Mouse (Mus musculus) lung, embryonic 15.5 days (tissue): ENCODE measurements around the gene Gm17657. TPM values are rescaled to one million over a fixed set of nuclear protein-coding genes. Genes with fewer than 3 reads are reported as not detected.

Experiments
- ATAC-seq: fragments of 200-750 bp; cut with Nextera tagmentation; 2 replicates; pipeline ENCODE4 v1.8.0; 2017; ENCODE audit warnings: moderate number of reproducible peaks, borderline replicate concordance; ENCODE audit not compliant: low FRiP score, low TSS enrichment; ENCODE audit errors: extremely low read depth
- H3K27ac ChIP-seq: fragments of 300-500 bp; sonication (generic); 2 replicates; pipeline ENCODE4 v1.5.1; 2015; ENCODE audit warnings: moderate library complexity, mild to moderate bottlenecking, inconsistent platforms
- H3K27me3 ChIP-seq: fragments of 300-500 bp; sonication (generic); 2 replicates; pipeline ENCODE4 v1.6.1; 2015; ENCODE audit warnings: inconsistent platforms
- H3K36me3 ChIP-seq: fragments of 300-500 bp; sonication (generic); 2 replicates; pipeline ENCODE4 v1.6.1; 2015; ENCODE audit warnings: inconsistent platforms
- H3K4me1 ChIP-seq: fragments of 300-500 bp; sonication (generic); 2 replicates; pipeline ENCODE4 v1.6.1; 2015; ENCODE audit warnings: inconsistent platforms
- H3K4me2 ChIP-seq: fragments of 300-500 bp; sonication (generic); 2 replicates; pipeline ENCODE4 v1.6.1; 2015; ENCODE audit warnings: inconsistent platforms, mild to moderate bottlenecking, moderate library complexity
- H3K4me3 ChIP-seq: fragments of 300-500 bp; sonication (generic); 2 replicates; pipeline ENCODE4 v1.5.1; 2015; ENCODE audit warnings: mild to moderate bottlenecking, inconsistent platforms
- H3K9ac ChIP-seq: fragments of 300-500 bp; sonication (generic); 2 replicates; pipeline ENCODE4 v1.6.1; 2015; ENCODE audit warnings: inconsistent platforms
- H3K9me3 ChIP-seq: fragments of 300-500 bp; sonication (generic); 2 replicates; pipeline ENCODE4 v1.6.1; 2016; ENCODE audit warnings: inconsistent platforms
- WGBS: fragments of 180-500 bp; shearing (Covaris S2); methylation state at CpG from one replicate; pipeline ENCODE4 v1.1.7; 2015; 5-methylcytosine and 5-hydroxymethylcytosine counted together
- polyA plus RNA-seq: library from polyadenylated mRNA; unstranded; fragments of >200 nt; fragmentation: Nextera tagmentation; extraction: Ambion mirVana; gene quantifications from 2 replicates; pipeline ENCODE4 v1.2.1, GENCODE M21; 2015

The Gm17657 gene
- polyA plus RNA-seq, 1 experiment from 2014 or later, result not detected

DNA sequence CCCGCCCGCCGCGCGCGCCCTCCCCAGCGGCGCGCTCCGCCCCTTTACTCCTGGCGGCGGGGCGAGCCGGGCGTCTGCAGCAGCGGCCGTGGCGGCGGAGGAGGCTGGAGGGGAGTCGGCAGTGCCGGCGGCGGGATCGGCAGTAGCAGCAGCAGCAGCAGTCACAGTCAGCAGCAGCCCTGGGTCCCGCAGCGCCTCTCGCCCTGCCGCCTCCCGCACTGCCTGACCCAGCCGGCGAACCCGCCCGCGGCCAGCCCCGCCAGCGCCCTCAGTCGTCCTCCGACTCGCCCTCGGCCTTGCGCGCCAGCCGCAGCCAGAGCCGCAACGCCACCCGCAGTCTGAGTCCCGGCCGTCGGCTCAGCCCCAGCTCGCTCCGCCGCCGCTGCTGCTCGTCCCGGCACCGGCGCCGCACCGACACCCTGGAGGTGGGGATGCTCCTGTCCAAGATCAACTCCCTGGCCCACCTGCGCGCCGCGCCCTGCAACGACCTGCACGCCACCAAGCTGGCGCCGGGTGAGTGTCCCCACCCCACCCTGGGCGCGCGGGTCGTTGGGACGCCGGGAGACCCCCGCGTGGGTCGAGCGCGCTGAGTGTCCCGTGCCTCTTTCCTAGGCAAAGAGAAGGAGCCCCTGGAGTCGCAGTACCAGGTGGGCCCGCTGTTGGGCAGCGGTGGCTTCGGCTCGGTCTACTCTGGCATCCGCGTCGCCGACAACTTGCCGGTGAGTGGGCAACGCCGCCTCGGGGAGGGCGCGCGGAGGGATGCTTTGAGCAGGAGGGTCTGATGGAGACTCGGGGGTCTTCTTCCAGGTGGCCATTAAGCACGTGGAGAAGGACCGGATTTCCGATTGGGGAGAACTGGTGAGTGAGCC is 58.5 kb downstream of the Gm17657 start, which contains the start of gene Pim1:
Gene Pim1, plus strand, starts transcription at position 41 of the 869 bp plus-strand sequence.
- Histone ChIP-seq H3K9ac (peak within 1 kb of the TSS; percentile 77), H3K9me3 (no peaks in the 10 kb centered on the region), H3K4me2 (peak within 1 kb of the TSS; percentile 90), H3K4me3 (peak within 1 kb of the TSS; percentile 88), H3K27me3 (no peaks in the 10 kb centered on the region), H3K36me3 (peaks cover 13% of the 10 kb centered on the region; the same call in 1 of the 2 replicates), H3K4me1 (peaks cover 18% of the 10 kb centered on the region), H3K27ac (peak within 1 kb of the TSS; percentile 90)
- peak; percentile 25 for ATAC-seq
- under 1% methylated on average over 83 of the region's 99 CpGs for WGBS

DNA sequence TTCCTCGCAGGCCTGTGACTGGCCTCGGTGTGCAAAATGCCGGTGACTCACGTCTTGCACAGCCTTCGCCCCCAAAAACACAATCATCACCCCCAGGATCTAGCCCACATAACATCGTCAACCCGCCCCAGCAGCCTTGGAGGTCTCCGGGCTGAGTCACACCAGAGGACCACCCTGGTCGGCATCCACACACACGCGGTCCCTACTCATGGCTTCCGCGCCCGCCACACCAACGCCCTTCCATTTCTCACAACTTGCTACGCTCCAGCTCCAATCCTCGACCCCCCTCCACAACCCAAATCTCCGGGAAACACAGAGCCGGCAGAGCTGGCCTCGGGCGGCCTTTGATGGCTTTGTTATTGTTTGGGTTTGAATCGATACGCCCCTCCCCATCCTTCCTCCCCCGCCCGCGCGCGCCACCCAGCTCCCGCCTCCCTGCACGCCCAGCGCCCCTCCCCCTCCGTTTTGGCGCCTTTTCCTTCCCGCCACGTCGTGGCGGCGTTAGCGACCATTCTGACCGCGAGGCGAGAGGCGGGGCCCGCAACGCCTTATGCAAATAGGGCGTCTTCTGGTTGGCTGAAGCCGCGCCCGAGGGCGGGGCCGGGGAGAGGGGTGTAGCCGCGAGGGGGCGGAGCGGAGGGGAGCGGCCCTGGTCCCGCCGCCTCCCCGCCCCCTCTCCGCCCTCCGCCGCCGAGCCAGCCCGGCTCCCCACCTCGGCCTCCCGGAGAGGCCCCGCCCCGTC is 59.3 kb downstream of the Gm17657 start:
- peak overlapping the region; percentile 90 for H3K27ac ChIP-seq
- no peaks in the 10 kb centered on the region for H3K9me3 ChIP-seq
- WGBS, result under 1% methylated on average over 44 of the region's 68 CpGs
- H3K4me2 ChIP-seq, result peak overlapping the region; percentile 90
- H3K9ac ChIP-seq, result peak overlapping the region; percentile 77
- peak overlapping the region; percentile 88 for H3K4me3 ChIP-seq
- peaks cover 13% of the 10 kb centered on the region; the same call in 1 of the 2 replicates for H3K36me3 ChIP-seq
- H3K27me3 ChIP-seq, result no peaks in the 10 kb centered on the region
- H3K4me1 ChIP-seq, result peaks cover 18% of the 10 kb centered on the region
- ATAC-seq, result peak; percentile 92

GRCm38 (mm10) chr17:29488978-29489970 is 60.2 kb downstream of the Gm17657 start:
- H3K27me3 ChIP-seq, result no peaks in the 10 kb centered on the region
- H3K27ac ChIP-seq, result peak overlapping the region; percentile 90
- WGBS, result 4% methylated on average over 30 of the region's 30 CpGs
- H3K9ac ChIP-seq, result peak overlapping the region; percentile 77
- peak; percentile 10; the same call in 1 of the 2 replicates for ATAC-seq
- H3K4me2 ChIP-seq, result peak overlapping the region; percentile 90
- H3K4me1 ChIP-seq, result peaks cover 18% of the 10 kb centered on the region
- H3K4me3 ChIP-seq, result peak overlapping the region; percentile 61
- H3K9me3 ChIP-seq, result no peaks in the 10 kb centered on the region
- H3K36me3 ChIP-seq, result peaks cover 8% of the 10 kb centered on the region; the same call in 1 of the 2 replicates

DNA sequence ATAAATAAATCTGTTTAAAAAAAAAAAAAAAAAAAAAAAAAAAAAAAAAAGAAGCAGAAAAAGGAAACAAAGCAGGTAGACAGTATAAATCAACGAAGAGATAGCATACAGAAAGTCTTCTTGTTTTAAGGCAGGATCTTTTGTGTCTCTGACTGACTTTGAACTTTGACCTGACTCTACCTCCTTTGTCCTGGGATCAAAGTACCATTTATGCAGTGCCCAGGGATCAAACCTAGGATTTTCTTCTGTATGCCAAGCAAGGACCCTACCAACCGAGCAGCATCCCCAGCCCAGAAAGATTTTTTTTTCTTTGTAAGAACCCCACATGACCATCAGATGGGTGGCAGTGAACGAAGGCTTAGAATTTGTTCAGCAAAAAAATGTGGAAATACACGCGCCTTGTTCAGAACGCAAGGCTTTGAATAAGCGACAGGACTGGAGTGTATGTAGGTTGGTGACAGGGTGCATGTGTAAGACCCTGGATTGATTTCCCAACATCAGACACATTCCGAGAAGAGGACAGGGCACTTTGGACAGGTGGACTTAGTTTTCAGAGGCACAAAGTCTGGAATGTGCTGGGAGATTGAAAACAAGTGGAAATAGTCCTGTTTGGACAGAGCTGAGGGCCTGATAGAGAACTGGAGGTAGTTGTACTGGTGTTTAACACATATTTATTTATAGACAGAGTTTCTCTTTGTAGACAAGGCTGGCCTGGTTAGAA is 61.0 kb downstream of the Gm17657 start:
- Histone ChIP-seq H3K9ac (no peak overlapping the region), H3K36me3 (no peaks in the 10 kb centered on the region; the same call in 1 of the 2 replicates), H3K27ac (peak overlapping the region; percentile 90; the same call in 1 of the 2 replicates), H3K9me3 (no peaks in the 10 kb centered on the region), H3K27me3 (no peaks in the 10 kb centered on the region), H3K4me3 (no peak overlapping the region), H3K4me2 (0 out of 2 replicates have a peak overlapping the region, but pooled peaks have one; percentile 90), H3K4me1 (peaks cover 16% of the 10 kb centered on the region)
- no peak for ATAC-seq
- whole genome bisulfite sequencing, result 74% methylated on average over 8 of the region's 8 CpGs

DNA sequence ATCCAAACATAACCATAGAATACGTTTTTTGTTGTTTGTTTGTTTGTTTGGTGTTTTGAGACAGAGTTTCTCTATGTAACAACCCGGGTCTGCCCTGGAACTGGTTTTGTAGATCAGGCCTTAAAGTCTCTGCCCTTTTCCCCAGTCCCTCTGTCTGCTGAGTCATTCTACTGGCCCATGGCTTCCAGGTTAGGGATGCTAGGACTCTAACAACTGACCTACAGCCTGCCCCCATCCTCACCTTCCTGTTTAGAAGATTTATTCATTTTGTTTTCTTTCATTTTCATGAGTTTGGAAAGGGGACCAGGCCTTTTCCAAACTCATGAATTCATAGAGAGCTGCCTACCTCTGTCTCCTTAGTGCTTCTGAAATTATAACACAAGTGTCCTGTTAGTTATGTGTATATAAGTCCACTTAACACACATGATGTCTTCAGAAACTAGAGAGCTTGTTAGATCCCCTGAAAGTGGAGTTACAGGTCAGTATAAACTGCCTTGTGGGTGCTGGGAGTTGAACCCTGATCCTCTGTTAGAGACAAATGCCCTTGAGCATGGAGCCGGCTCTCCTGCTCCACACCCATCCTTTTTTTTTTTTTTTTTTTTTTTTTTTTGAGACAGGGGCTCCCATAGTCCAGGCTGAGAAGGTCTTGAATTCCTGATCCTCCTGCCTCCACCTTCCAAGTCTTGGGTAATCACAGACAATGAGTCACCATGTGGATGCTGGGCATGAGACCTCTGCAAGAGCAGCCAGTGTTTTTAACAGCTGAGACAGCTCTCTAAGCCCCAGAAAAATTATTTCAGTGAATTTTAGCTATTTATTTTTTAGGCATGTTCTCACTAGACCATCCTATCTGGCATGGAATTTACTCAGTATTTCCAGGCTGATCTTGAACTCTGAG is 63.9 kb downstream of the Gm17657 start:
- Histone ChIP-seq H3K4me1 (peaks cover 10% of the 10 kb centered on the region; the same call in 1 of the 2 replicates), H3K36me3 (no peaks in the 10 kb centered on the region), H3K27me3 (no peaks in the 10 kb centered on the region), H3K4me3 (no peak overlapping the region), H3K9me3 (no peaks in the 10 kb centered on the region), H3K9ac (no peak overlapping the region), H3K27ac (no peak overlapping the region), H3K4me2 (no peak overlapping the region)
- 63% methylated on average over 3 of the region's 3 CpGs for WGBS
- ATAC-seq, result no peak

GRCm38 (mm10) chr17:29484431-29484830 is 65.0 kb downstream of the Gm17657 start:
- Histone ChIP-seq H3K9me3 (no peaks in the 10 kb centered on the region), H3K36me3 (no peaks in the 10 kb centered on the region), H3K27me3 (no peaks in the 10 kb centered on the region), H3K27ac (no peak overlapping the region), H3K4me2 (no peak overlapping the region), H3K9ac (no peak overlapping the region), H3K4me1 (peaks cover 10% of the 10 kb centered on the region; the same call in 1 of the 2 replicates), H3K4me3 (no peak overlapping the region)
- 75% methylated on average over 2 of the region's 2 CpGs for WGBS
- no peak for ATAC-seq

DNA sequence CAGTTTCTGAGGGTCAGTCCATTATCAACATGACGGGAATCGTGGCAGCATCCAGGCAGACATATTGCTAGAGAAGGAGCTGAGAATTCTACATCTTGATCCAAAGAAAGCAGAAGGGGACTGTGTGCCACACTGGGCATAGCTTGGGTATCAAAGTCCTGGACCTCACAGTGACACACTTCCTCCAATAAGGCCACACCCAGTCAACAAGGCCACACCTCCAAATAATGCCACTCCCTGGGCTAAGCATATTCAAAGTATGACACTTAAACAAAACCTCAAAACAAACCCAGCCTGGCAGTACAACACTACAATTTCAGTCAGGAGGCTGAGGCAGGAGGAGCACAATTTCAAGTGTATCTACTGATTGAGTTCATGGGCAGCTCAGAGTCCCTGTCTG is 66.2 kb downstream of the Gm17657 start:
- Histone ChIP-seq H3K9ac (no peak overlapping the region), H3K27me3 (no peaks in the 10 kb centered on the region), H3K4me3 (no peak overlapping the region), H3K9me3 (no peaks in the 10 kb centered on the region), H3K36me3 (no peaks in the 10 kb centered on the region), H3K4me2 (no peak overlapping the region), H3K27ac (no peak overlapping the region), H3K4me1 (0 out of 2 replicates have a peak, but pooled peaks cover under 1% of the 10 kb centered on the region)
- 95% methylated on average over 2 of the region's 2 CpGs for WGBS
- no peak for ATAC-seq

GRCm38 (mm10) chr17:29482632-29483031 is 66.8 kb downstream of the Gm17657 start:
- Histone ChIP-seq H3K4me1 (no peaks in the 10 kb centered on the region), H3K9me3 (no peaks in the 10 kb centered on the region), H3K36me3 (no peaks in the 10 kb centered on the region), H3K4me2 (no peak overlapping the region), H3K27me3 (no peaks in the 10 kb centered on the region), H3K4me3 (no peak overlapping the region), H3K9ac (no peak overlapping the region), H3K27ac (no peak overlapping the region)
- WGBS, result 89% methylated on average over 7 of the region's 7 CpGs
- no peak for ATAC-seq

DNA sequence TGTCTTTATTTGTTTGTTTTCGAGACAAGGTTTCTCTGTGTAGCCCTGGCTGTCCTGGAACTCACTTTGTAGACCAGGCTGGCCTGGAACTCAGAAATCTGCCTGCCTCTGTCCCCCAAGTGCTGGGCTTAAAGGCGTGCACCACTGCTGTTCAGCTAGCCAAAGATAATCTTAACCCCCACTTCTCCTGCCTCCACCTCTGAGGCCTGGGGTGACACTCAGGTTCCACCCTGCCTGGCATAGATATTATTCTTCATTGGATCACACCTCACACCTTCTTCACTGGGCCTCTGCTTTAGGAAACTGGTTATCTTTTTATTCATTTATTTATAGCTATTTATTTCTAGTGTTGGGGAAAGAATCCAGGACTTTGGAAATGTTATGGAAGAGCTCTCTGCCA is 69.2 kb downstream of the Gm17657 start:
- 79% methylated on average over 2 of the region's 2 CpGs for WGBS
- no peaks in the 10 kb centered on the region for H3K27me3 ChIP-seq
- H3K4me2 ChIP-seq, result no peak overlapping the region
- ATAC-seq, result no peak
- H3K9me3 ChIP-seq, result no peaks in the 10 kb centered on the region
- no peaks in the 10 kb centered on the region for H3K4me1 ChIP-seq
- no peak overlapping the region for H3K27ac ChIP-seq
- no peaks in the 10 kb centered on the region for H3K36me3 ChIP-seq
- H3K9ac ChIP-seq, result no peak overlapping the region
- no peak overlapping the region for H3K4me3 ChIP-seq

GRCm38 (mm10) chr17:29478271-29478670 is 71.2 kb downstream of the Gm17657 start:
- no peak overlapping the region for H3K9ac ChIP-seq
- no peak overlapping the region for H3K4me2 ChIP-seq
- no peak overlapping the region for H3K27ac ChIP-seq
- H3K4me3 ChIP-seq, result no peak overlapping the region
- no peaks in the 10 kb centered on the region for H3K27me3 ChIP-seq
- no peak for ATAC-seq
- no peaks in the 10 kb centered on the region for H3K9me3 ChIP-seq
- WGBS, result 79% methylated on average over 4 of the region's 4 CpGs
- H3K4me1 ChIP-seq, result no peaks in the 10 kb centered on the region
- no peaks in the 10 kb centered on the region for H3K36me3 ChIP-seq
